Mouse (Mus musculus): ENCODE data around the gene Olfr1424. TPM values are rescaled to one million over a fixed set of nuclear protein-coding genes. Genes with fewer than 3 reads are reported as not detected.
A peak's percentile ranks its signal among the peaks of the same experiment; 100 is the strongest.

The Olfr1424 gene
- total RNA-seq, 2 experiments from 2014 or later, result not detected

GRCm38 (mm10) chr19:12010281-12010771 is 52.2 kb downstream of the Olfr1424 start:
- peak in 1 of 2 experiments; percentile 80 for DNase-seq (ENCODE audit: extremely low spot score in 1 of 2, low spot score in 2 of 2)

GRCm38 (mm10) chr19:12009501-12010280 is 52.8 kb downstream of the Olfr1424 start:
- peak; percentile 45 to 77 for DNase-seq (ENCODE audit: extremely low spot score in 1 of 2, low spot score in 2 of 2)
- intact Hi-C loops (cut with DNase I), result loop anchor here (5.0 to 10.0 kb wide), 4 partner anchors 415 to 788 kb away; partner anchors contain the start of genes Dtx4, Gm4952, Lpxn and Pfpl

More at GRCm38 (mm10) chr19:12010281-12010771, 52.2 kb downstream of the Olfr1424 start:
- intact Hi-C loops (cut with DNase I), result loop anchor here (5.0 to 10.0 kb wide), 4 partner anchors 414 to 787 kb away; partner anchors contain the start of genes Dtx4, Gm4952, Lpxn and Pfpl

Other genes with a start within 250 kb of the Olfr1424 start
- 10 to 100 TPM; 17.7 to 17.8 TPM for gene Stx3, start 243.3 kb downstream of the Olfr1424 start, total RNA-seq (2021)
- gene Olfr1417, start 223.5 kb downstream of the Olfr1424 start, total RNA-seq (2021), result not detected
- not detected for gene Olfr1418, start 201.6 kb downstream of the Olfr1424 start, total RNA-seq (2021)
- not detected for gene Olfr1419, start 187.6 kb downstream of the Olfr1424 start, total RNA-seq (2021)
- not detected for gene Olfr1420, start 176.1 kb downstream of the Olfr1424 start, total RNA-seq (2021)
- 10 to 100 TPM; 19.8 to 20.9 TPM for gene Patl1, start 150.3 kb downstream of the Olfr1424 start, total RNA-seq (2021)
- 10 to 100 TPM; 58.7 to 59.4 TPM for gene Osbp, start 96.7 kb downstream of the Olfr1424 start, total RNA-seq (2021)
- not detected for gene Olfr1423, start 21.4 kb downstream of the Olfr1424 start, total RNA-seq (2021)
- gene Olfr1425, start 15.0 kb upstream of the Olfr1424 start, total RNA-seq (2021), result not detected
- not detected for gene Olfr1426, start 29.3 kb upstream of the Olfr1424 start, total RNA-seq (2021)
- not detected for gene Olfr1427, start 40.7 kb upstream of the Olfr1424 start, total RNA-seq (2021)
- not detected for gene Olfr1428, start 53.2 kb upstream of the Olfr1424 start, total RNA-seq (2021)
- not detected for gene Olfr76, start 60.5 kb upstream of the Olfr1424 start, total RNA-seq (2021)
- gene Olfr1555-ps1, start 107.4 kb upstream of the Olfr1424 start, total RNA-seq (2021), result not detected
- not detected for gene Olfr1431, start 138.0 kb upstream of the Olfr1424 start, total RNA-seq (2021)
- gene Olfr1432, start 169.9 kb upstream of the Olfr1424 start, total RNA-seq (2021), result not detected
- gene Olfr262, start 179.0 kb upstream of the Olfr1424 start, total RNA-seq (2021), result not detected
- not detected for gene Olfr235, start 198.3 kb upstream of the Olfr1424 start, total RNA-seq (2021)
- gene Olfr1434, start 217.2 kb upstream of the Olfr1424 start, total RNA-seq (2021), result not detected
- not detected for gene Olfr1436, start 236.4 kb upstream of the Olfr1424 start, total RNA-seq (2021)

All from left cerebral cortex, postnatal 10 days (tissue).